Mouse (Mus musculus) midbrain, embryonic 12.5 days (tissue): ENCODE results near the gene Efna2. TPM values are rescaled to one million over a fixed set of nuclear protein-coding genes. Genes with fewer than 3 reads are reported as not detected.

ENCODE experiments used
- ATAC-seq: fragments of 200-750 bp; cut with Nextera tagmentation; 2 replicates; pipeline ENCODE4 v1.8.0; 2017; ENCODE audit warnings: low read depth, moderate TSS enrichment, moderate library complexity; ENCODE audit not compliant: low FRiP score
- H3K27ac ChIP-seq: fragments of 300-500 bp; sonication (generic); replicated peaks from 2 replicates; pipeline ENCODE4 v1.5.1; 2016; ENCODE audit warnings: mild to moderate bottlenecking
- H3K27me3 ChIP-seq: fragments of 300-500 bp; sonication (generic); 2 replicates; pipeline ENCODE4 v1.6.1; 2016; ENCODE audit warnings: mild to moderate bottlenecking
- H3K36me3 ChIP-seq: fragments of 300-500 bp; sonication (generic); 2 replicates; pipeline ENCODE4 v1.6.1; 2016
- H3K4me1 ChIP-seq: fragments of 300-500 bp; sonication (generic); 2 replicates; pipeline ENCODE4 v1.6.1; 2016
- H3K4me2 ChIP-seq: fragments of 300-500 bp; sonication (generic); replicated peaks from 2 replicates; pipeline ENCODE4 v1.6.1; 2016; ENCODE audit warnings: mild to moderate bottlenecking, moderate library complexity
- H3K4me3 ChIP-seq: fragments of 300-500 bp; sonication (generic); 2 replicates; pipeline ENCODE4 v1.5.1; 2016; ENCODE audit warnings: mild to moderate bottlenecking
- H3K9ac ChIP-seq: fragments of 300-500 bp; sonication (generic); replicated peaks from 2 replicates; pipeline ENCODE4 v1.6.1; 2016; ENCODE audit warnings: mild to moderate bottlenecking, moderate library complexity
- H3K9me3 ChIP-seq: fragments of 300-500 bp; sonication (generic); 2 replicates; pipeline ENCODE4 v1.6.1; 2016; ENCODE audit warnings: mild to moderate bottlenecking
- WGBS: fragments of 180-500 bp; shearing (Covaris S2); methylation state at CpG from one replicate; pipeline ENCODE4 v1.1.7; 2016; 5-methylcytosine and 5-hydroxymethylcytosine counted together
- polyA plus RNA-seq: library from polyadenylated mRNA; unstranded; fragments of >200 nt; fragmentation: Nextera tagmentation; extraction: Ambion mirVana; gene quantifications from 2 replicates; pipeline ENCODE4 v1.2.1, GENCODE M21; 2016

Gene Efna2
- polyA plus RNA-seq, 1 experiment from 2014 or later: 127 TPM

DNA sequence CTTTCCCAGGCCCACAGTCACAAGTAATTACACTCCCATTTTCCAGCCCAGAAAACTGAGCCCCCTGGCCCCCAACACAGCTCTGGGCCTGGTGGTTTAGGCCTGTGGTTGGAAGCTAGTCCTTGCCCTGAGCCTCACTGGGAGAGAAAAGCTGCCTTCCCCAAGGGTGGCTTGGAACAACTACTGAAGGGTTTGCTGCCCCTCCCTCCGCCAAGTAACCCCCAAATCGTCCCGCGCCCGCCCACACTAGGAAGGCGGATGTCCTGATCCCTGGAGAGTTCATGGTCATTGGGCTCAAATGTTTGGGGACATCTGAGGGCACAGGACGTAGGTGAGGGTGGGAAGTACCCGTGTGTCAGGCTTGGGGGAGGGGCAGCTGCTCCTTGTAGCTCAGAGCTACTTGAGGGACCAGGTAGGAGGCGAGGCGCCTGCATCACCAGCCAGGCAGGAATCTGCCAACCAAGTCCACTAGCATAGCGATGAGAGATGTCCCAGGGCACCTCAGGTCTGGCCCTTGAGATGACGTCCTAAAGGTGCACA is 20.2 kb upstream of the Efna2 start:
- peaks cover 36% of the 10 kb centered on the region for H3K36me3 ChIP-seq
- peaks cover 5% of the 10 kb centered on the region; the same call in 1 of the 2 replicates for H3K27me3 ChIP-seq
- H3K4me3 ChIP-seq: peak overlapping the region; percentile 47
- 5% methylated on average over 12 of the region's 12 CpGs for WGBS
- H3K9me3 ChIP-seq: no peaks in the 10 kb centered on the region
- peak overlapping the region; percentile 90 for H3K27ac ChIP-seq
- peak overlapping the region; percentile 40; the same call in 1 of the 2 replicates for H3K9ac ChIP-seq
- ATAC-seq: peak; percentile 41
- peaks cover 79% of the 10 kb centered on the region for H3K4me1 ChIP-seq
- peak overlapping the region; percentile 57 for H3K4me2 ChIP-seq

DNA sequence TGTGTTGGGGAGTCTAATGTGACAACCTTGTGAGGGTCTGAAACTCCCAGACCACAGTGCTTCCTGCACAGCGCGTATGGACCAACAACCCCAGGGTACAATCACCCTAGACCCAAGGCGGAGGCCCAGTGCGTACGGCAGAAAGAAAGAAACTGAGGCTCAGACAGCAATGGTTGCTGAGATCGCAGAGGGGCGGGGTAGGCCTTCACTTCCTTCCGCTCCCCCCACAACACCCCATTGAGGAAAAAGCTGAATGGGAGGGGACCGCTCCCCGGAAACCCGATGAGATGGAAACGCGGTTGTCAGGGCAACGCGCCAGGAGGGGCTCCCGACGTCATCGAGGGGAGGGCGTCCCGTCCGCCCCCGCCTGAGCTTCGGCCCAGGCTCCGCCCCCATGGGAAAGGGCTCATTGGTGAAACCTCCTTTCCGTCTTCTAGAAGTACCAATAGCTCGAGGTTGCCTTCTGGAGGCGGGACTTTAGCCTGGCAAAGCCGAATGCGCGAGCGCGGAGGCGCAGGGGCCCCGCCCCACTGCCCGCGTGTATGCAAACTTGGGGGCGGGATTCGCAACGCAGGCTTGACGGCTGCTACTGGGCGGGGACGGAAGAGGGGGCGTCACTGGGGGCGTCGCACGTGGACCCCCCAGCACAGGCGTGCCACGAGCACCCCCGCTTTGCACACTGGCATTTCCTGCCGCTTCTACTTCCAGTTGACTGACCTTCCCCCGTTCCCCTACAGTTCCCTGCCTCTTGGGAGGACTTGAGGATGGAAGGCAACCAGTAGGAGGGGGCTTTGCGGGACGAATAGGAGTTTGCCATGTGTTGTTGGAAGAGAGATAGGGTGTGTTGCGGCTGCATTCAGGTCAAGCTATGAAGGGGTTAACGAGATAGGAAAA is 19.5 kb upstream of the Efna2 start:
- peaks cover 28% of the 10 kb centered on the region for H3K36me3 ChIP-seq
- ATAC-seq: peak; percentile 79
- H3K4me2 ChIP-seq: peak overlapping the region; percentile 57
- H3K9me3 ChIP-seq: no peaks in the 10 kb centered on the region
- peak overlapping the region; percentile 47 for H3K4me3 ChIP-seq
- peaks cover 6% of the 10 kb centered on the region; the same call in 1 of the 2 replicates for H3K27me3 ChIP-seq
- peak overlapping the region; percentile 90 for H3K27ac ChIP-seq
- WGBS: under 1% methylated on average over 55 of the region's 55 CpGs
- H3K9ac ChIP-seq: peak overlapping the region; percentile 40; the same call in 1 of the 2 replicates
- H3K4me1 ChIP-seq: peaks cover 79% of the 10 kb centered on the region

DNA sequence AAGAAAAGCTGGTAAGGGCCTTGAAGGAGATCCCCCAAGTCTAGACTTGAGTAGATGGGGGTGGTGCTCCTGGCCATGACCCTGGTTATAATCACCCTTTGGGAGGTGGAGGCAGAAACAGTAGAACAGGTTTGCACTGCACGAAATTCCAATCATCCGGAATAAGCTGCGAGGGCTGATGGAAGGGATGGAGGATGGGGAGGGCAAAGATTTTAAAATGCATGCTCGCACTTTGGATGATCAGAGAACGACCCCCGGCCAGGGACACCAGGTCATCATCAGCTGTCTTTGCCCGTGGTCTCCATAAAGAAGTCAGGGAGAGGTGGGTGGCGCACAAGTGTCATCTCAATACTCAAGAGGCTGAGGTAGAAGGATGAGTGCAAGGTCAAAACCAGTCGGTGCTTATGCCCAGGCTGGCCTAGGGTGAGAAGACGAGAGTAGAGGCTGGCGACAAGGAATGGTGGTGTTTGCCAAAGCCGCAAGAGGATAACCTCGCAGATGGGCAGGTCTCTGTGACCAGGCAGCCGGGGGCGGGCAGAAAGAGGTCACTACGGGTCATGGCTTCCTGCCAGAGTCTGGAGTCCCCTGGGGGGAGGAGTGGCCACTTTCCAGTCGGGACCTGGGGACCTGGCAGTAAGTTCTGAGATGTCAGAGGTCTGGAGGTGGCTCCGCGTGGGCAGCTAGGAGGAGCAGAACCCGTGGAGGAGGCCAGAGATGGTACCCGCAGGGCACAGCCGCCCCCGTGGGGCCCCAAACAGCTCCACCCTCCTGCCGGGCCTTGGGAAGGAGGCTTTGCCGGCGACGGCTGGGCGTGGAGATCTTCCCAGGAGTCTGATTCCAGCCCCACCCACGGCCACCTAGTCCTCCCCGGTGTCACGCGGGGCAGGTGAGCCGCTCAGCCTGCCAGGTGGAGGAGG is 18.6 kb upstream of the Efna2 start:
- Histone ChIP-seq H3K4me3 (peak overlapping the region; percentile 47), H3K9me3 (no peaks in the 10 kb centered on the region), H3K27me3 (peaks cover 6% of the 10 kb centered on the region; the same call in 1 of the 2 replicates), H3K36me3 (peaks cover 19% of the 10 kb centered on the region), H3K27ac (peak overlapping the region; percentile 90), H3K4me2 (peak overlapping the region; percentile 57), H3K9ac (no peak overlapping the region), H3K4me1 (peaks cover 79% of the 10 kb centered on the region)
- WGBS: 2% methylated on average over 32 of the region's 33 CpGs
- no peak for ATAC-seq

GRCm38 (mm10) chr10:80161522-80162242 is 17.6 kb upstream of the Efna2 start:
- Histone ChIP-seq H3K4me1 (peaks cover 77% of the 10 kb centered on the region), H3K4me3 (0 out of 2 replicates have a peak overlapping the region, but pooled peaks have one; percentile 47), H3K9me3 (no peaks in the 10 kb centered on the region), H3K9ac (no peak overlapping the region), H3K36me3 (peaks cover 10% of the 10 kb centered on the region), H3K4me2 (peak overlapping the region; percentile 57; the same call in 1 of the 2 replicates), H3K27me3 (peaks cover 6% of the 10 kb centered on the region; the same call in 1 of the 2 replicates), H3K27ac (peak overlapping the region; percentile 50; the same call in 1 of the 2 replicates)
- no peak for ATAC-seq
- WGBS: 12% methylated on average over 7 of the region's 7 CpGs

- Histone ChIP-seq H3K4me3 (no peak overlapping the region), H3K4me2 (no peak overlapping the region), H3K9me3 (no peaks in the 10 kb centered on the region), H3K4me1 (peaks cover 76% of the 10 kb centered on the region), H3K36me3 (peaks cover 4% of the 10 kb centered on the region), H3K27ac (no peak overlapping the region; the same call in 1 of the 2 replicates), H3K27me3 (peaks cover 6% of the 10 kb centered on the region; the same call in 1 of the 2 replicates), H3K9ac (no peak overlapping the region)
- no peak for ATAC-seq
- 78% methylated on average over 3 of the region's 3 CpGs for WGBS
Observed at GRCm38 (mm10) chr10:80162243-80162608, 17.1 kb upstream of the Efna2 start.

DNA sequence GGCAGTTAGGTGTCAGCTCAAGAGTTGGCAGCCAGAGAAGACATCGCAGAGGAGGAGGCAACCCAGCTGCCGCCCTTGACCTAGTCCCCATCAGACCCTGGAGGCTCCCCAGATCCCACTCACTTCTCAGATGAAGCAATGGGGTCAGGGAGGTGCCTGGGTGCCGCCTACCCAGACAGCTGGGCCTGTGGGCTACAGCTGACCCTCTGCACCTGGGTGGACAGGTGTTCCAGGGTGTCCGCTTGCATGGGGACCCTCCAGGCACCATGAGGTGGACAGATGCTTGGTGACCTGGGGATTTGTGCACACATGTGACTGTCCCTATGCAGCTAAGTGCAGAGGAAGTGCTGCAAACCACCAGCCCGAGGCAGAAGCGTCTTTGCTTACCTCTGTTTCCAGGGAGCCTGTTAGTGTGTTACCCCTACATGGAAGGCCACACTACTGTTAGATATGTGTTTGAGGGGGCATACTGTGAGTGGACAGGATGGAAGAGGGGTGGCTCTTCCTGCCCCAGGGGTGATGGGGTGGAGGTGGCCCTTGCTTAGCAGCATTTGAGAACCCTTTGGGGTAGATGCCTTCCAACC is 16.5 kb upstream of the Efna2 start:
- no peaks in the 10 kb centered on the region for H3K36me3 ChIP-seq
- no peak overlapping the region; the same call in 1 of the 2 replicates for H3K4me3 ChIP-seq
- H3K27ac ChIP-seq: 0 out of 2 replicates have a peak overlapping the region, but pooled peaks have one; percentile 4
- ATAC-seq: no peak
- H3K9me3 ChIP-seq: no peaks in the 10 kb centered on the region
- H3K4me1 ChIP-seq: peaks cover 71% of the 10 kb centered on the region
- peaks cover 6% of the 10 kb centered on the region; the same call in 1 of the 2 replicates for H3K27me3 ChIP-seq
- H3K4me2 ChIP-seq: no peak overlapping the region
- H3K9ac ChIP-seq: no peak overlapping the region
- WGBS: 75% methylated on average over 6 of the region's 6 CpGs

GRCm38 (mm10) chr10:80163721-80164120 is 15.6 kb upstream of the Efna2 start:
- no peak overlapping the region for H3K4me2 ChIP-seq
- H3K9me3 ChIP-seq: no peaks in the 10 kb centered on the region
- no peak for ATAC-seq
- H3K36me3 ChIP-seq: no peaks in the 10 kb centered on the region
- H3K4me3 ChIP-seq: no peak overlapping the region
- 76% methylated on average over 8 of the region's 8 CpGs for WGBS
- H3K9ac ChIP-seq: no peak overlapping the region
- H3K4me1 ChIP-seq: peaks cover 67% of the 10 kb centered on the region
- no peak overlapping the region for H3K27ac ChIP-seq
- H3K27me3 ChIP-seq: peaks cover 6% of the 10 kb centered on the region; the same call in 1 of the 2 replicates

DNA sequence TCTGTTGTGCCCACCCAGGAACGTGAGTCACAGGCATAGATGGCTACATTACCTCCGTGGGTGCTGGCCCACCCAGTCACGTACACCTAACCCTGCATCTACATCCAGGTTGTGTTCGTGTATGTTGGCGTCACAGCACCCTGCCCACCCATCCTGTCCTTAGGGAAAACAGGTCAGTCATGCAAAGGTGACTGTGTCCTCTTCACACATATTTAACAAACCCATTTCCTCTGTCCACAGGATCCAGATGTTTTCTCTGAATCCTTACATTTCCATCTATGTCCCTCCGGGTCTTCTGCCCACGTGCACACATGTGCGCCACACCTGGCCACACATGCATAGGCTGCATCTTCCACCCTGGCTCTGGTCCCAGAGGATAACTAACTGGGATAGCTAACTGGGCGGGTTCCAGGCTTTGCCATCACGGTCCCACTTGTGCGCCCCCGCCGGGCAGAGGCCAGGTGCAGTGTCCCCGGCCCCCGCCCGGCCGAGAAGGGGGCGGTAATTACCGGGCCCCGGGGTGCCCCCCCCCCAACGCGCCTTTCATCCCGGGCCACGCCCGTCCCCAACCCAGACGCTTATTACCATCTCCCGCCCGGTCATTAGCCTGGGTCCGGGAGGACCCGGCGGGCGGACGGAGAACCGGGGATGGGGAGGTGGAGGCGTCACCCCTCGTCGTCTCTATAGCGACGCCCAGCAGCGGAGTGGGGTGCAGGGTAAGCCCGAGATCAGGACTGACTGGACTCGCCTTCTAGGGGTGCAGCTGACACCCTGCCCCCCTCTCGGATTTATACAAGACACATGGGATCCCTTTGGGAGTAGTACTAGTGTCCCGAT is 14.9 kb upstream of the Efna2 start:
- H3K9me3 ChIP-seq: no peaks in the 10 kb centered on the region
- no peaks in the 10 kb centered on the region for H3K36me3 ChIP-seq
- H3K4me3 ChIP-seq: peak overlapping the region; percentile 35
- H3K4me2 ChIP-seq: peak overlapping the region; percentile 57
- peak overlapping the region; percentile 74 for H3K27ac ChIP-seq
- ATAC-seq: no peak
- peak overlapping the region; percentile 45 for H3K9ac ChIP-seq
- 12% methylated on average over 40 of the region's 44 CpGs for WGBS
- H3K4me1 ChIP-seq: peaks cover 67% of the 10 kb centered on the region
- H3K27me3 ChIP-seq: peaks cover 6% of the 10 kb centered on the region; the same call in 1 of the 2 replicates

DNA sequence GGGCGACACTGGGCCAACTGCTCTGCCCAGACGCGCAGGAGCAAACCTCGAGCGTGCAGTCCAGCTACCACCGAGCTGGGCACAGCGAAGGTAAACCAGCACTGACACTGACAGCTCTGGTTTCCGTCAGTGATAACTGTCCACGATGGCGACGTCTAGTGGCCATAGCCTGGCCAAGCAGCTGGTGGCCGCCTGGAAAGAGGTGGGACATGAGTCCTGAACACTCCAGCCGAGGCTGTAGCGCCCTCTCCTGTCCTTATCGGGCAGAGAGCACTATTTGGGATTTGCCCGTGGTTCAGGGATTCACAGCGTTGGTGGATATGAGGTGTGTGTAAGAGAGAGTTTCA is 14.3 kb upstream of the Efna2 start:
- Histone ChIP-seq H3K9ac (peak overlapping the region; percentile 45; the same call in 1 of the 2 replicates), H3K4me3 (peak overlapping the region; percentile 35), H3K36me3 (peaks cover 3% of the 10 kb centered on the region), H3K27ac (peak overlapping the region; percentile 77), H3K27me3 (peaks cover 6% of the 10 kb centered on the region; the same call in 1 of the 2 replicates), H3K4me1 (peaks cover 69% of the 10 kb centered on the region), H3K9me3 (no peaks in the 10 kb centered on the region), H3K4me2 (peak overlapping the region; percentile 57)
- ATAC-seq: peak; percentile 24
- WGBS: 1% methylated on average over 17 of the region's 17 CpGs
